Mouse (Mus musculus): ENCODE measurements around the gene Tdrkh. TPM values are rescaled to one million over a fixed set of nuclear protein-coding genes. Genes with fewer than 3 reads are reported as not detected.
A peak's percentile ranks its signal among the peaks of the same experiment; 100 is the strongest.

Tdrkh gene
- not detected in 2 replicates for polyA plus RNA-seq (2012; ENCODE audit: insufficient read depth, insufficient read length, low replicate concordance, missing spikeins)

- WGBS: 3% methylated on average over 52 of the region's 52 CpGs
- Histone ChIP-seq H3K4me3 (ENCODE audit: insufficient read depth, low read depth, low read length) (peak within 1 kb of the TSS; percentile 79), H3K27ac (ENCODE audit: insufficient read depth, low read depth, low read length) (peak within 1 kb of the TSS; percentile 77), H3K4me1 (ENCODE audit: control insufficient read depth, insufficient read depth, low read length) (0 out of 2 replicates have a peak, but pooled peaks cover 3% of the 10 kb centered on the region)
- TF ChIP-seq CTCF (IDR thresholded peaks at IDR 0.05; ENCODE audit: insufficient read depth, low read depth, low read length) (no peak), POLR2A (IDR thresholded peaks at IDR 0.05; ENCODE audit: insufficient read depth, low read depth, low read length) (peak; percentile 79)
These were observed at the start of gene Tdrkh for GRCm38 (mm10) chr3:94413031-94413679. Gene Tdrkh, plus strand, starts transcription at chr3:94413273.

- Histone ChIP-seq H3K27ac (ENCODE audit: insufficient read depth, low read depth, low read length) (no peak overlapping the region), H3K4me3 (ENCODE audit: insufficient read depth, low read depth, low read length) (peak overlapping the region; percentile 57), H3K4me1 (ENCODE audit: control insufficient read depth, insufficient read depth, low read length) (peaks cover 17% of the 10 kb centered on the region)
- TF ChIP-seq CTCF (IDR thresholded peaks at IDR 0.05; ENCODE audit: insufficient read depth, low read depth, low read length) (no peak), POLR2A (IDR thresholded peaks at IDR 0.05; ENCODE audit: insufficient read depth, low read depth, low read length) (no peak)
- WGBS: 9% methylated on average over 97 of the region's 97 CpGs
These were observed 49.6 kb upstream of the Tdrkh start for GRCm38 (mm10) chr3:94363291-94364153.

DNA sequence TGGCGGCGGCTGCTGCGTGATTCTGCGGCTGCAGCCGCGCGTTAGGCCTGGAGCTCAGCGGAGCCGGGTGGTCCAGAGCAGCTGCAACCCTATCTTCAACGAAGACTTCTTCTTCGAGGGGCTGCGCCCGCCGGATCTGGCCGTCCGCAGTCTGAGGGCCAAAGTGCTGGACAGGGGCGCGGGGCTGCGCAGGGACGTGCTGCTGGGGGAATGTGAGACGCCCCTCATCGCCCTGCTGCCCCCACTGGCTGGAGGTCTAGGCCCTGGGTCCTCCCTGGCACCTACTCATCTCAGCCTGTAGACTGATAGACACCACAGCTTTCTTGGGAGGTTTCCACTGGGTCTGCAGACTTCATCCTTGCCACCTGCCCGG, 48.9 kb upstream of the Tdrkh start:
- 9% methylated on average over 23 of the region's 23 CpGs for WGBS
- Histone ChIP-seq H3K4me1 (ENCODE audit: control insufficient read depth, insufficient read depth, low read length) (peaks cover 17% of the 10 kb centered on the region), H3K4me3 (ENCODE audit: insufficient read depth, low read depth, low read length) (peak overlapping the region; percentile 57), H3K27ac (ENCODE audit: insufficient read depth, low read depth, low read length) (no peak overlapping the region)
- no peak for TF ChIP-seq POLR2A (IDR thresholded peaks at IDR 0.05; ENCODE audit: insufficient read depth, low read depth, low read length)
- TF ChIP-seq CTCF (IDR thresholded peaks at IDR 0.05; ENCODE audit: insufficient read depth, low read depth, low read length): no peak

- Histone ChIP-seq H3K4me3 (ENCODE audit: insufficient read depth, low read depth, low read length) (no peak overlapping the region), H3K4me1 (ENCODE audit: control insufficient read depth, insufficient read depth, low read length) (peaks cover 20% of the 10 kb centered on the region), H3K27ac (ENCODE audit: insufficient read depth, low read depth, low read length) (no peak overlapping the region)
- TF ChIP-seq POLR2A (IDR thresholded peaks at IDR 0.05; ENCODE audit: insufficient read depth, low read depth, low read length) (no peak), CTCF (IDR thresholded peaks at IDR 0.05; ENCODE audit: insufficient read depth, low read depth, low read length) (0 out of 2 replicates have a peak, but pooled peaks have one; percentile 35)
- 23% methylated on average over 3 of the region's 3 CpGs for WGBS
These were observed 46.3 kb upstream of the Tdrkh start for GRCm38 (mm10) chr3:94366761-94367160.

GRCm38 (mm10) chr3:94367511-94367910, 45.6 kb upstream of the Tdrkh start:
- Histone ChIP-seq H3K27ac (ENCODE audit: insufficient read depth, low read depth, low read length) (no peak overlapping the region), H3K4me3 (ENCODE audit: insufficient read depth, low read depth, low read length) (no peak overlapping the region), H3K4me1 (ENCODE audit: control insufficient read depth, insufficient read depth, low read length) (peaks cover 18% of the 10 kb centered on the region)
- 83% methylated on average over 6 of the region's 6 CpGs for WGBS
- no peak for TF ChIP-seq CTCF (IDR thresholded peaks at IDR 0.05; ENCODE audit: insufficient read depth, low read depth, low read length)

GRCm38 (mm10) chr3:94368631-94369030, 44.4 kb upstream of the Tdrkh start:
- 84% methylated on average over 6 of the region's 6 CpGs for WGBS

GRCm38 (mm10) chr3:94369709-94370108, 43.4 kb upstream of the Tdrkh start:
- no peak overlapping the region for H3K4me3 ChIP-seq (ENCODE audit: insufficient read depth, low read depth, low read length)
- WGBS: 59% methylated on average over 2 of the region's 2 CpGs
- H3K27ac ChIP-seq (ENCODE audit: insufficient read depth, low read depth, low read length): no peak overlapping the region
- TF ChIP-seq CTCF (IDR thresholded peaks at IDR 0.05; ENCODE audit: insufficient read depth, low read depth, low read length) (no peak), POLR2A (IDR thresholded peaks at IDR 0.05; ENCODE audit: insufficient read depth, low read depth, low read length) (no peak)
- H3K4me1 ChIP-seq (ENCODE audit: control insufficient read depth, insufficient read depth, low read length): peaks cover 17% of the 10 kb centered on the region

More at GRCm38 (mm10) chr3:94368631-94369030, 44.4 kb upstream of the Tdrkh start:
- Histone ChIP-seq H3K27ac (ENCODE audit: insufficient read depth, low read depth, low read length) (no peak overlapping the region), H3K4me1 (ENCODE audit: control insufficient read depth, insufficient read depth, low read length) (peaks cover 22% of the 10 kb centered on the region), H3K4me3 (ENCODE audit: insufficient read depth, low read depth, low read length) (no peak overlapping the region)
- TF ChIP-seq CTCF (IDR thresholded peaks at IDR 0.05; ENCODE audit: insufficient read depth, low read depth, low read length) (no peak), POLR2A (IDR thresholded peaks at IDR 0.05; ENCODE audit: insufficient read depth, low read depth, low read length) (no peak)

- no peak for TF ChIP-seq CTCF (IDR thresholded peaks at IDR 0.05; ENCODE audit: insufficient read depth, low read depth, low read length)
- TF ChIP-seq POLR2A (IDR thresholded peaks at IDR 0.05; ENCODE audit: insufficient read depth, low read depth, low read length): no peak
- 18% methylated on average over 11 of the region's 11 CpGs for WGBS
- Histone ChIP-seq H3K4me3 (ENCODE audit: insufficient read depth, low read depth, low read length) (0 out of 2 replicates have a peak overlapping the region, but pooled peaks have one; percentile 18), H3K4me1 (ENCODE audit: control insufficient read depth, insufficient read depth, low read length) (peaks cover 17% of the 10 kb centered on the region), H3K27ac (ENCODE audit: insufficient read depth, low read depth, low read length) (no peak overlapping the region)
These were observed 41.4 kb upstream of the Tdrkh start for GRCm38 (mm10) chr3:94371637-94372036.

DNA sequence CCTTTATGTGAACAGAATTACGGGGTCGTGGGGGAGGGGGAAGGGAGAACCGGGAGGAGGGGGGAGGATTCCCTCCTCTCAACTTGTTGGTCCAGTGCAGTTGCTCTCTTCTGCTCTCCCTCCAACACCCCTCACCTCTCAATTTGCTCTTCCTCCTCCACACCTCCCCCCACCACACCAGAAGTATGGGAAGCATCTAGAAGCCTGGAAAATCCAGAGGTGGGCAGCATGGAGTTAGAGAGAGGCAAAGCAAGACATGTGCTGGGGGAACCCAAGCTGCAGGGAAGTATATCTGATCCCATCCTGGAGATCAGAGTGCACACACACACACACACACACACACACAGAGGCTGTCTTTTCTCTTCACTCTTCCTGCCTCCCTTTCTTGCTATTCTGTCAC, 41.0 kb upstream of the Tdrkh start:
- Histone ChIP-seq H3K27ac (ENCODE audit: insufficient read depth, low read depth, low read length) (no peak overlapping the region), H3K4me3 (ENCODE audit: insufficient read depth, low read depth, low read length) (no peak overlapping the region), H3K4me1 (ENCODE audit: control insufficient read depth, insufficient read depth, low read length) (peaks cover 17% of the 10 kb centered on the region)
- TF ChIP-seq POLR2A (IDR thresholded peaks at IDR 0.05; ENCODE audit: insufficient read depth, low read depth, low read length) (no peak), CTCF (IDR thresholded peaks at IDR 0.05; ENCODE audit: insufficient read depth, low read depth, low read length) (no peak)
- WGBS: 11% methylated on average over 3 of the region's 3 CpGs

Measured in olfactory bulb, adult 2 months (tissue).